Mouse (Mus musculus): ENCODE measurements around the gene Olfr1087.
"Not testable (repeated sequence)": the region's sequence is repeated elsewhere in the genome, so short reads cannot be mapped to it uniquely, and the experiment has no call there.

The Olfr1087 gene

GRCm38 (mm10) chr2:86698295-86698694 lies at the start of gene Olfr1087:
Gene Olfr1087 (minus strand): TSS chr2:86698395.
- in situ Hi-C loops (cut with MboI, MseI) = no loop called here

GRCm38 (mm10) chr2:86733601-86734000 lies 35.4 kb upstream of the Olfr1087 start, which contains the start of gene Olfr1089:
Gene Olfr1089 (minus strand): TSS chr2:86733701.
- in situ Hi-C loops (cut with MboI, MseI) = no loop called here

GRCm38 (mm10) chr2:86679992-86680391 lies 18.2 kb downstream of the Olfr1087 start, which contains the start of gene Olfr1086:
Gene Olfr1086 (minus strand): TSS chr2:86680092.
- in situ Hi-C loops (cut with MboI, MseI) = no loop called here

GRCm38 (mm10) chr2:86661919-86662318 lies 36.3 kb downstream of the Olfr1087 start, which contains the start of gene Olfr1085:
Gene Olfr1085 (minus strand): TSS chr2:86662019.
- in situ Hi-C loops (cut with MboI, MseI) = loop anchor here in 1 of 2 experiments (10.0 kb wide), 1 partner anchor 1953 kb away; no protein-coding TSS in a partner anchor

GRCm38 (mm10) chr2:86639625-86640024 lies 58.6 kb downstream of the Olfr1087 start, which contains the start of gene Olfr1084:
Gene Olfr1084 (minus strand): TSS chr2:86639725.
- in situ Hi-C loops (cut with MboI, MseI) = not testable (repeated sequence)

All from T-helper 17 cell (primary cell).